Mouse (Mus musculus) megakaryocyte-erythroid progenitor cell, adult 5-6 weeks (primary cell): ENCODE data around the gene Zfp609. TPM values are rescaled to one million over a fixed set of nuclear protein-coding genes. Genes with fewer than 3 reads are reported as not detected.

Source experiments
- ATAC-seq: replicated peaks from 2 replicates; pipeline ENCODE4 v1.8.0; 2016; ENCODE audit warnings: mild to moderate bottlenecking, inconsistent platforms; ENCODE audit not compliant: severe bottlenecking, poor library complexity, low FRiP score, low TSS enrichment
- total RNA-seq, 2 experiments: library from RNA; stranded (forward) in 1 of 2; stranded (reverse) in 1 of 2; fragments of 200-1000, 215-1000 nt in 1 of 2; fragments of >200 nt in 1 of 2; fragmentation: Nextera tagmentation in 1 of 2; gene quantifications; 2 replicates each; pipeline ENCODE4 v1.2.3; 2014 to 2017

Zfp609 gene
- total RNA-seq, 2 experiments from 2014 or later: 13.8 to 25.5 TPM

- no peak for ATAC-seq
Measured at GRCm38 (mm10) chr9:65684704-65685103, 142.7 kb downstream of the Zfp609 start.

- ATAC-seq: no peak
Measured at GRCm38 (mm10) chr9:65682994-65683393, 144.4 kb downstream of the Zfp609 start.

GRCm38 (mm10) chr9:65682183-65682582 lies 145.2 kb downstream of the Zfp609 start:
- ATAC-seq: no peak

- no peak for ATAC-seq
Measured at GRCm38 (mm10) chr9:65681634-65681940, 145.8 kb downstream of the Zfp609 start.

GRCm38 (mm10) chr9:65680938-65681633 lies 146.3 kb downstream of the Zfp609 start:
- no peak for ATAC-seq

- no peak for ATAC-seq
Measured at GRCm38 (mm10) chr9:65679181-65679761, 148.1 kb downstream of the Zfp609 start.

- no peak for ATAC-seq
Measured at GRCm38 (mm10) chr9:65677119-65677462, 150.3 kb downstream of the Zfp609 start.

- ATAC-seq: peak; percentile 96
Measured at GRCm38 (mm10) chr9:65676358-65677118, 150.8 kb downstream of the Zfp609 start.

- ATAC-seq: peak; percentile 21; the same call in 1 of the 2 replicates
Measured at GRCm38 (mm10) chr9:65675461-65676357, 151.7 kb downstream of the Zfp609 start.

GRCm38 (mm10) chr9:65672996-65673395 lies 154.4 kb downstream of the Zfp609 start:
- no peak for ATAC-seq

- no peak for ATAC-seq
Measured at GRCm38 (mm10) chr9:65671431-65671931, 155.9 kb downstream of the Zfp609 start.

- ATAC-seq: no peak
Measured at GRCm38 (mm10) chr9:65667701-65668100, 159.7 kb downstream of the Zfp609 start, which contains the start of gene Oaz2. Gene Oaz2 (plus strand): TSS chr9:65668001.

GRCm38 (mm10) chr9:65666042-65666441 lies 161.3 kb downstream of the Zfp609 start:
- peak; percentile 82 for ATAC-seq

- no peak for ATAC-seq
Measured at GRCm38 (mm10) chr9:65664163-65664562, 163.2 kb downstream of the Zfp609 start.

- no peak for ATAC-seq
Measured at GRCm38 (mm10) chr9:65661493-65661892, 165.9 kb downstream of the Zfp609 start.

GRCm38 (mm10) chr9:65661029-65661428 lies 166.3 kb downstream of the Zfp609 start:
- no peak for ATAC-seq

- no peak for ATAC-seq
Measured at GRCm38 (mm10) chr9:65657218-65657617, 170.1 kb downstream of the Zfp609 start.

- ATAC-seq: 0 out of 2 replicates have a peak, but pooled peaks have one; percentile 22
Measured at GRCm38 (mm10) chr9:65655540-65655939, 171.8 kb downstream of the Zfp609 start.

- no peak for ATAC-seq
Measured at GRCm38 (mm10) chr9:65654700-65655237, 172.6 kb downstream of the Zfp609 start.
